Mouse (Mus musculus) NIH3T3 (cell line): ENCODE measurements around the gene Cmtm3.
"Not testable (repeated sequence)": the region's sequence is repeated elsewhere in the genome, so short reads cannot be mapped to it uniquely, and the experiment has no call there.

ENCODE experiments used
- DNase-seq: peaks from one replicate; pipeline ENCODE4 v3.0.0-alpha.2; 2012; ENCODE audit warnings: low read depth

Gene Cmtm3

GRCm38 (mm10) chr8:104339229-104339982, at the start of gene Cmtm3:
Cmtm3 (plus strand) TSS chr8:104339410.
- peak; percentile 29 for DNase-seq

DNA sequence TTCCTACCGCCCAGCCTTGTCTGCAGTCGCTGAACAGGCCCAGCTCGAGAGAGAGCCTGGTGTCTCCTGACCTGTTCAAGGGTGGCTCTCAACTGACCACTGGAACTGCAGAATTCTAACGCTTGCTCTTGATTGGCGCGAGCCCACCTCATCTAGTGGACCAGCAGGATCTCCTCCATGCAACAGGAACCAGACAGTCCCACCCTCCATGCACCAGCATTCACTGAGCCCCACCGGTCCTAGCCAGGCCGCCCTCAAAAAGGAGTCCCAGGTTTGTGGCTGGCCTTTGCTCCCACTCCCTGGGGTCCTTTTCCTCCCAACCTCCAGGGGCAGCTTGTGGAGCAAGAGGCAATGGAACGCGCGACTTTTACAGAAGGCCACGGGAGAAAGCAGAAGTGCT, 46.1 kb upstream of the Cmtm3 start, which contains the start of gene Cmtm2a:
TSS of gene Cmtm2a (minus strand) at position 101 of the 400 bp plus-strand sequence.
- DNase-seq = not testable (repeated sequence)

DNA sequence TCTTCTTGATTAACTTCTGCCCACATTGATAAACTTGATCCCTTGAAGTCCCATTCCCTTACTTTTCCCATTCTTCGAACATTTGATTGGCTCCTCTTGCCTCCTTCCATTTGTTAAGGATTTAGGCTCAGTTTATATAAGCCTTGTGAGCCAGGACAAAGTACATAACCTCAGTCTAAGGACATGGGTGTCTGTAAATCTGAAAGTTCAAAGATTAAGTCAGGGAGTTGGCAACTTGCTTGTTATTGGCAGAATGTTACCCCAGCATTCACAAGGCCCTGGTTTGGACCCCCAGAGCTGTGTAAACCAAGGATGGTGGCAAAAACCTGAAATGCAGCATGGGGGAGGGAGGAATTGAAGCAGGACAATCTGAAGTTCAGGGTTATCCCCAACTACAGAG, 44.8 kb upstream of the Cmtm3 start:
- DNase-seq = no peak

DNA sequence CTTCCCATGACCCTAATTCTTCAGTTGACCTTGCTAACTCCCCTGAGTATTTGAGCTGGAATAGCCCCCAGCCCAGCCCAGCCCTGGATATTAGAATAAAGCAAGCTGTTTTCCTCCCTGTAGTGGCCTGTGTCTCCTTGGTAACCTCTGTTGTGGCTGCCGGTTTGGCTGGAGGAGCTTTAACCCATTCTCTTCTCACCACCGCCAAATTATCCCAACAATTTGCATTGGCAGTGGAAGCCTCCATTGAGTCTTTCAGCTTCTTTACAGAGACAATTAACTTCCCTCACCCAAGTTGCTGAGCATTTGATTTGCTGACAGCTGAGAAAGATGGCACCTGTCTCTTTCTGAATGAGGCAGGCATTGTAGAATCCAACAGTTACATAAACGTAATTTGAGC, 37.6 kb upstream of the Cmtm3 start:
- not testable (repeated sequence) for DNase-seq

GRCm38 (mm10) chr8:104302536-104302935, 36.7 kb upstream of the Cmtm3 start:
- not testable (repeated sequence) for DNase-seq

- no peak for DNase-seq
Observed at GRCm38 (mm10) chr8:104304962-104305361, 34.2 kb upstream of the Cmtm3 start.

GRCm38 (mm10) chr8:104308341-104308740, 30.9 kb upstream of the Cmtm3 start:
- not testable (repeated sequence) for DNase-seq

DNA sequence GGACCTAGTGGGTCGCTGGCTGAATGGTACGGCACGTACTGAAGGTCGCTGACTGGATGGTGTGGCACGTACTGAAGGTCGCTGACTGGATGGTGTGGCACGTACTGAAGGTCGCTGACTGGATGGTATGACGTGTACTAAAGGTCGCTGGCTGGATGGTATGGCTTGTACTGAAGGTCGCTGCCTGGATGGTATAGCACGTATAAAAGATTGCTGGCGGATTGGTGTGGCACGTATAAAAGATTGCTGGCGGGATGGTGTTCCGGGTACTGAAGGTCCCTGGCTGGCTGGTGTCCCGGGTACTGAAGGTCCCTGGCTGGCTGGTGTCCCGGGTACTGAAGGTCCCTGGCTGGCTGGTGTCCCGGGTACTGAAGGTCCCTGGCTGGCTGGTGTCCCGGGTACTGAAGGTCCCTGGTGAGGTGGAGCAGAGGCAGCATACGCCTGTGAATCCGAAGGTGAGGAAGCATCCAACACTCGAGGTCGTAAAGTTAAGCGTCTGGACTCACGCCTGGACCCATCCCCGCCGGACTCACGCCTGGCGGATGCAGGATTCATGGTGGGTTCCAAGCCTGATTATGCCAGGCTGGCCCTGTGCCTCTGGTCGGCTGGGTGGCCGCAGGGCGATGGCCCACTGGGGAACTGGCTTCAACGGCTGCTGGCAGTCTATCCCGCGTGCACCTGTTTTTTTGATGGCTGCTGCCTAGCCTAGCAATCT, 29.6 kb upstream of the Cmtm3 start, which contains the start of the genes Gm45711 and Cmtm1:
TSS of gene Gm45711 (minus strand) at position 641 of the 715 bp plus-strand sequence.
TSS of gene Cmtm1 (minus strand) at position 705 of the 715 bp plus-strand sequence.
- not testable (repeated sequence) for DNase-seq

DNA sequence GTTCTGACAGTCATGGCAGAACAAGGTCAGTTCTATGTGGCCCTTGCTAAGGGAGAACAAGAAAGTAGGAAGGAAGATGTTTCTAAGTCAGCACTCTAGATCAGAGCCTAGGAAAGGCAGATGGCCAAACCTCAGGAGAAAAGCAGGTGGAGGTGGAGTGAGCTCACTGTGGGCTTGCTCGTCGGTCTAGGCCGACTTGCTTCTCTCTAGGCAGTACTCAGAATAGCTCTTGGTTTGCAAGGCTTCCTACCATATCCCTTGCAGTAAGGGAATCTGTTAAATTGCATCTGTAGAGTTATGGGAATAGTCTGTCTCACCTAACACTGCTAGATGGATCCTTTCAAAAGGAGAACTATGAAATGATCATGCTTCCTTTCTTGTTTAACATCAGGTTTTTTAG, 27.2 kb upstream of the Cmtm3 start:
- DNase-seq = not testable (repeated sequence)

DNA sequence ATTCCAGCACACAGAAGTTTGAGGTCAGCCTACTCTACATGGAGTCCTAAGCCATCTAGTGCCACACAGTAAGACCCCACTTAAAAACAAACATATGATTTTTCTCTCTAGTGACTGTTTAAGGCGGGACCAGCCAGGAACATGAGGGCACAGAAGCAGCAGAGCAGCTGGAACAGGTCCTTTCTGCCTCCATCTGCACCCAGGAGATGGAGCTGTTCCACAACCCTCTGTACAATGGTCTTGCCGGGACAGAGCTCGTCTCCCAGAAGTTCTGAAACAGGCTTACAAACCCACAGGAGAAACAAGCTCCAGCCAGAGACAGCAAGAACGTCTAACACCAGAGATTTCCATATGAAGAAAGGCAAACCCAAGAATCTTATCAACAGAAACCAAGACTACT, 25.9 kb upstream of the Cmtm3 start:
- DNase-seq = peak; percentile 37

- not testable (repeated sequence) for DNase-seq
Observed at GRCm38 (mm10) chr8:104321267-104321666, 17.9 kb upstream of the Cmtm3 start, which contains the start of gene Gm11020. Gm11020 (plus strand) TSS chr8:104321567.

- DNase-seq = not testable (repeated sequence)
Observed at GRCm38 (mm10) chr8:104321930-104322329, 17.3 kb upstream of the Cmtm3 start, which contains the start of gene Cmtm2b. Cmtm2b (plus strand) TSS chr8:104322230.

DNA sequence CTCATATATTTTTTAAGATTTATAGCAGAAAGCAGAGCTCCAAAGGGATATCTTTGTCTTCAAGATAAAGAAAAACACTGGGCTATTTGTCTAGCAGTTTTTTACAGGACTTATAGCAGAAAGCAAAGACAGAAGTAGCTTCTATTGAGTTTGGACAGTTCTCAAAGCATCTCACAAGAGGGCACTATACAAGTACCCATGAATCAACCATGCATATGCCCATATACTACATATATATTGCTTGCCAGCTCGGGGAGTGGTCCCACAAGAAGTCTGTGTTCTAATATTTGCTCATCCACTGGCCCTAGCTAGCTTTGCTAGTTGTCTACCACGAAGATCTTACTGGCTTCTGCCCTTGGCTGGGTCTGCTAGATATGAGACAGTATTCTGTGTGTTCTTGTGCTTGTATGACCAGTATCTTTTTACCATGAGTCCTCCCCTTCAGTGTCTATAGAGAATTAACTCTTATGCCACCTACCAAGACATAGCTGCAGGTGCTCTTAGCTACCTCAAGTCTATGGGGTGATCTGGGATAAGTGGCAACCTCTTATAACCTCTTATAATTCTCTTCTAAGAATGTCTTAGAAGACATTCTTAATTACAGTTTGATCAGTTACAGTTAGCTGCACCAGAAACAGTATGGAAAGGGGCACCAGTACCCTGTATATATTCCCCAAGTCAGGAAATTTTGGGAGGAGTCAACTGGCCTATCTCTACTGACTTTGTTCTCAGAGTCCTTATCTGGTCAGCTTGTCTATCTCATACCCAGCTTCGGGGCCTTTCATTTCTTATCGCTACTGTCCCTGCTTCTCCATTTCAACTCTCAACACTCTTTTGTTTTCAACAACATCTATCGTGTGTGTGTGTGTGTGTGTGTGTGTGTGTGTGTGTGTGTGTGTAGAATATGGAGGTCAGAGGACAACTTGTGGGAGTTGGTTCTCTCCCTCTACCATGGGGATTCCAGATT, 6.3 kb upstream of the Cmtm3 start:
- peak; percentile 34 for DNase-seq

GRCm38 (mm10) chr8:104333786-104334185, 5.4 kb upstream of the Cmtm3 start:
- DNase-seq = no peak

DNA sequence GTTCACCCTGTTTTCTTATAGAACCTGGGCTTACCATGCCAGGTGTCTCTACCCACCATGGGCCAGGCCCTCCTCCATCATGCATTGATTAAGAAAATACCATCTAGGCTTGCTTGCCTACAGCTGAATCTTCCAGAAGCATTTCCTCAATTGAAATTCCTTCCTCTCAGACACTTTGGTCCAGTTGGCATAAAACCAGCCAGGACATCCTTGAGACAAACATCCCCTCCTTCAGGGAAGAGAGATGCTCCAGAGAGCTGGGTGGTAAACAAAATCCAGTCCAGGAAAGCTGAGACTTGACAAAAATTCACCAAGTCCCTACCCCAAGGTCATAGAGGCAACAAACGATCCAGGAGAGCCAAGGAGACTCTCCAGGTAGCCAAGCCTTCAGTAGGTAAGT, 5.0 kb upstream of the Cmtm3 start:
- DNase-seq = no peak

DNA sequence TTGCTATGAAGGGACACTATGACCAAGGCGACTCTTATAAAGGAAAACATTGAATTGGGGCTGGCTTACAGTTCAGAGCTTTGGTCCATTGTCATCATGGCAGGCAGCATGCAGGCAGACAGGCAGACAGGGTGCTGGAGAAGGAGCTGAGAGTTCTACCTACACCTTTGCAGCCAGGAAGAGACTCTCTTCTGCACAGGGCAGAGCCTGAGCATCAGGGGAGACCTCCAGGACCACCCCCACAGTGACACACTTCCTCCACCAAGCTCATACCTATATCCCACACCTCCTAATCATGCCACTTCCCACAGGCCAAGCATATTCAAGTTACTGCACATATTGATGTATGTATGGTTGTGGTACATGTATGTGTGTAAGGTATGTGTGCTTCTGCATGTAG, 2.4 kb upstream of the Cmtm3 start:
- no peak for DNase-seq

- no peak for DNase-seq
Observed at GRCm38 (mm10) chr8:104337890-104338289, 1.3 kb upstream of the Cmtm3 start.

DNA sequence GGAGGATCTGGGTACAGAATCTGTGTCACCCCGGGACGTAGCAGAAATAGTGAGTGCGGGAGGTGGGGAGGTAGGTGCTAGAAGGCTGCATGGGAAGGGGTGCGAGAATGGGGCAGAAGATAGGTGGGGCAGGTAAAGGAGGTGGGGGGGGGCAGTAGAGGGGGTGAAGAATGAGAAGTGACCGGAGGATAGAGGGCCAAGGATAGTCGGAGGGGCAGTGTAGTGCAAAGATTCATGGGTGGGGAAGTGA, 698 bp downstream of the Cmtm3 start:
- no peak for DNase-seq

DNA sequence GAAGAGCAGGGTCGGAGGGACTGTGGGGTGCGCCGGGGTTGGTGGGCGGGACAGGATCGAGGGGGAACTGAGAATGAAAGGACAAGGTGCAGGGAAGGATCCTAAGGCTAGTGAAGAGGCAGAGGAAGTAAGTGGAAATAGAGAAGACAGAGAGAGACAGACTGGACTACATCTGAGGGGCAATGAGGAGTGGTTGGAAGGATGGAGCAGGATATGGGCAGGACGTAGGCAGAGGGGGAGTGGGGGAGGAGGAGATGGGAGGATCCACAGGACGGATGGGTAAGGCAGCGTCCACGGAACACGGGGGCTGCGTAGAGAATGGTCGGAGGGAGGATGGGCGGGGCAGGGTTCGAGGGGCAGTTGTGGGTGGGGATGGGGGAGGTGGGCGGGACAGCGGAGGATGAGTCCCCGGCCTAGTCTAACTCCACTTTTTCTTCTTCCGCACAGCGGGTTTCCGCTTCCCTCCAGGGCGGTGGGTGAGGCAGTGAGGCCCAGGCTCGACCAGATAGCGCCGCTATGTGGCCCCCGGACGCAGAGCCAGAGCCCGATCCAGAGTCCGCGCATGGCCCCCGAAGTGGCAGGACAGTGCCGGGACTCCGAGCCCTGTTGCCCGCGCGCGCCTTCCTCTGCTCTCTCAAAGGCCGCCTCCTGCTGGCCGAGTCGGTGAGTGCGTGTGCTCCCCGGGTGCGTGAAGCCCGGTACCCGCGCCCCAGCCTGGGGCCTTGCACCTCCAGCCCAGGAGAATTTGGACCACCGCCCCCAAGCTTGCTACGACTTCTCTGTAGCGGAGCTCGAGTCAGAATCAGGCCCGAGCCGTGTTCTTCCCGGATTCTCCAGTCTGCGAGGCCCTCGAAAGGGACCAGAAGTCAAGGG, 1.3 kb downstream of the Cmtm3 start:
- peak; percentile 94 for DNase-seq

GRCm38 (mm10) chr8:104341106-104341561, 1.9 kb downstream of the Cmtm3 start:
- peak; percentile 96 for DNase-seq

GRCm38 (mm10) chr8:104341678-104342077, 2.5 kb downstream of the Cmtm3 start:
- DNase-seq = no peak
